Mouse (Mus musculus): Measurements from ENCODE around the gene Tbc1d20. TPM values are rescaled to one million over a fixed set of nuclear protein-coding genes. Genes with fewer than 3 reads are reported as not detected.
"Not testable (repeated sequence)": the region's sequence is repeated elsewhere in the genome, so short reads cannot be mapped to it uniquely, and the experiment has no call there.

Tbc1d20 gene
- polyA plus RNA-seq (2017; shearing (Covaris generic)) = 10 to 100 TPM; 19.5 to 21.3 TPM

GRCm38 (mm10) chr2:152293727-152294475, at the start of gene Tbc1d20:
Tbc1d20 (plus strand) TSS chr2:152293828.
- peak; percentile 92 for ATAC-seq

GRCm38 (mm10) chr2:152247213-152247612, 46.4 kb upstream of the Tbc1d20 start:
- ATAC-seq = no peak

- ATAC-seq = no peak
Measured at GRCm38 (mm10) chr2:152250511-152250910, 43.1 kb upstream of the Tbc1d20 start.

- ATAC-seq = no peak
Measured at GRCm38 (mm10) chr2:152259739-152260138, 33.9 kb upstream of the Tbc1d20 start.

GRCm38 (mm10) chr2:152273639-152274038, 20.0 kb upstream of the Tbc1d20 start:
- peak; percentile 41 for ATAC-seq

- peak; percentile 60 for ATAC-seq
Measured at GRCm38 (mm10) chr2:152281407-152281806, 12.2 kb upstream of the Tbc1d20 start.

- no peak for ATAC-seq
Measured at GRCm38 (mm10) chr2:152287560-152287959, 6.1 kb upstream of the Tbc1d20 start.

- ATAC-seq = no peak
Measured at GRCm38 (mm10) chr2:152288046-152288445, 5.6 kb upstream of the Tbc1d20 start.

- not testable (repeated sequence) for ATAC-seq
Measured at GRCm38 (mm10) chr2:152289623-152290022, 4.0 kb upstream of the Tbc1d20 start.

GRCm38 (mm10) chr2:152292475-152292874, 1.2 kb upstream of the Tbc1d20 start:
- ATAC-seq = no peak

GRCm38 (mm10) chr2:152293179-152293726, 375 bp upstream of the Tbc1d20 start:
- peak; percentile 17 for ATAC-seq

- ATAC-seq = no peak
Measured at GRCm38 (mm10) chr2:152294541-152294940, 913 bp downstream of the Tbc1d20 start.

GRCm38 (mm10) chr2:152302862-152303261, 9.2 kb downstream of the Tbc1d20 start:
- no peak for ATAC-seq

GRCm38 (mm10) chr2:152303781-152304180, 10.2 kb downstream of the Tbc1d20 start:
- ATAC-seq = no peak

- no peak for ATAC-seq
Measured at GRCm38 (mm10) chr2:152305480-152305879, 11.9 kb downstream of the Tbc1d20 start.

- ATAC-seq = no peak
Measured at GRCm38 (mm10) chr2:152307186-152307585, 13.6 kb downstream of the Tbc1d20 start.

- no peak for ATAC-seq
Measured at GRCm38 (mm10) chr2:152312996-152313395, 19.4 kb downstream of the Tbc1d20 start.

- no peak for ATAC-seq
Measured at GRCm38 (mm10) chr2:152313926-152314325, 20.3 kb downstream of the Tbc1d20 start.

- no peak for ATAC-seq
Measured at GRCm38 (mm10) chr2:152317054-152317453, 23.4 kb downstream of the Tbc1d20 start.

GRCm38 (mm10) chr2:152321558-152321957, 27.9 kb downstream of the Tbc1d20 start:
- no peak for ATAC-seq

- no peak for ATAC-seq
Measured at GRCm38 (mm10) chr2:152322198-152322597, 28.6 kb downstream of the Tbc1d20 start.

- ATAC-seq = no peak
Measured at GRCm38 (mm10) chr2:152323971-152324370, 30.3 kb downstream of the Tbc1d20 start.

- ATAC-seq = no peak
Measured at GRCm38 (mm10) chr2:152324842-152325241, 31.2 kb downstream of the Tbc1d20 start.

GRCm38 (mm10) chr2:152326157-152326556, 32.5 kb downstream of the Tbc1d20 start:
- ATAC-seq = no peak

All from CD4-positive, CD25-positive, alpha-beta regulatory T cell, adult 4 months (primary cell).